Mouse (Mus musculus): Measurements from ENCODE around the gene Gm10972.
"Not testable (repeated sequence)": the region's sequence is repeated elsewhere in the genome, so short reads cannot be mapped to it uniquely, and the experiment has no call there.

Gene Gm10972

DNA sequence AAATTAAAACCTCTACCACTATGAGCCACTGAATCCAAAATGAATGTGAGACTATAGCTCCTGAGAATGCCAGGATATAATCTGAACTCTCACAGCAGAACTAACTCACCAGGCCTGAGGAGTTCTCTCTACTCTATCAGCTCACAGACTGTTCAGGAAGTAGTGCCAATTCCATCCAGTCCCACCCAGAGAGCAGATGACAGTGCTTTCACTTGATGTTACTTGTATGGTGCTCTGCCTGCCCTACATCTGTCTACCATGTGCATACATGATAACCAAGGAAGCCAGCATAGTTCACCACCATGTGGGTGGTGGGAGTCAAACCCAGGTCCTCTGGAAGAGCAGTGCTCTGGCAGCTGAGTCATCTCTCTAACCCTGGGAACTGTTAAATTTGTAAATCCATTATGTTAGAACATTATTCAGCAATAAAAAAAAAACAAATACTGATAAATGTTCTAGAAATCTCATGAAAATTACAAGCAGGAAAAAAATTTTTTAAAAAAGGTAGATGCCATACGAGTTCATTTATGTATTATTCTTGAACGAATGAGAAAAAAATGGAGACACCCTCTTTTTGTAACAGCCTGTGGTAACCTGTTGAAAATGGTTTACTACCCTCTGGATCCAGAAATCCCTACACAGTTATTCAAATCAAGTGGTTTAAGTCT lies at the start of gene Gm10972:
Gene Gm10972, plus strand, starts transcription at position 618 of the 668 bp plus-strand sequence.
- DNase-seq (ENCODE audit: low read depth, low spot score): not testable (repeated sequence)

DNA sequence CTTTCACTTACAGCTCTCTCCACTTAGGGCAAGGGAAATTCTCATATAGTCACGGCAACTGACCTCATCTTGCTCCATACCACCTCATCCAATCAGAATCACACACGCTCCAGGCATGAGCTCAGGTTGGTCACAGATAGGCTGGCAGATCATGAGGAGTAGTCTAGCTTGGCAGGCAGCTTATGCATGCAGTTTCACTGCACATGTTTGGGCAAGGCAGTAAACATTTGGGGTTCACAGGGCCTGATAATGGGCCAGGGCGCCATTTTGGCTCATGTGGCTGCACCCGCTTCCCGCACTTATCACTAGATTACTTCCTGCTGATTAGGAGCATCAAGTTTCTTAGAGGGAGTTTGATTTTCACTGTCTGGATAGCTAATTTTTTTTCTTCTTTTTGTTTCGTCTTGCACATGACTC lies 47.0 kb upstream of the Gm10972 start:
- DNase-seq (ENCODE audit: low read depth, low spot score): no peak

DNA sequence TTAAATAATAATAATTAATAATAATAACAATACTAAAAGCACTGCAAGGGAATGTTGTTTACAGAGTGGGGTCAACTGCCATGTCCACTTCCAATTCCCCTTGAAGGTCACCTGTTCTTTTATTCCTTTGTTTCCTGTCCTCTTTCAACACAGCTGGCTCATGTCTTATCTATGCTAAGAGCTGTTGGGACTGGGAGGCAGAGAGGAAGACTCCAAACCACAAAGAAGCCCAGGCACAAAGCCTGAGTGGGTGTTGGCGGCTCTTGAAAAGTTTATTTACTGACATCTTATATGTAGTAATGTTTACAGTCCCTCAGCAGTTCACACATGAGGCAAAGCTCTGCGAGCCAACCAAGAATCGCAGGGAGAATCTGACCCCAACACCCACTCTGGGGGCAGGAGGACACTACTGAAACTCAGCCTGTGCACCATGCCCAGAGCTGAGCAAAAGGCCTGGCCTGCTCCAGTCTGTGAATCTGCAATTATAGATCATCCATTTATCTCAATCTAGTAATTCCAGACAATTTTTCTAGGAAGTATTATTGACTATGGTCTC lies 45.6 kb upstream of the Gm10972 start:
- no peak for DNase-seq (ENCODE audit: low read depth, low spot score)

DNA sequence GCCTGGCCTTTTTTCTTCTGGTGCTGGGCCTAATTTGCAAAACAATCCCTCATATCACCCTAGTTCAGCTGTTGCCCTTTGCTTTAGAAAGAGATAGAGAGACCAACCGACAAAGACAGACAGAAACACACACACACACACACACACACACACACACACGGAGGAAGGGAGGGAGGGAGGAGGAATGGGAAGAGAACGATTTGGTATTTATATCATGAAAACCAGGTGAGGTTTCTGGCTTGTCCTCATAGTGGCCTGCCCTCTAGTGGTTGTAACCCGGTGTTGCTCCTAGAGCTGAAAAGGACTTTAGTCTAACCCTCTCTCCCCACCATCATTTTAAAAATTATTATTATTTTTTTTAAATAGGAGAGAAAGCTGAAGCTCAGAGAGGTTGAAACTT lies 41.0 kb upstream of the Gm10972 start:
- DNase-seq (ENCODE audit: low read depth, low spot score): no peak

DNA sequence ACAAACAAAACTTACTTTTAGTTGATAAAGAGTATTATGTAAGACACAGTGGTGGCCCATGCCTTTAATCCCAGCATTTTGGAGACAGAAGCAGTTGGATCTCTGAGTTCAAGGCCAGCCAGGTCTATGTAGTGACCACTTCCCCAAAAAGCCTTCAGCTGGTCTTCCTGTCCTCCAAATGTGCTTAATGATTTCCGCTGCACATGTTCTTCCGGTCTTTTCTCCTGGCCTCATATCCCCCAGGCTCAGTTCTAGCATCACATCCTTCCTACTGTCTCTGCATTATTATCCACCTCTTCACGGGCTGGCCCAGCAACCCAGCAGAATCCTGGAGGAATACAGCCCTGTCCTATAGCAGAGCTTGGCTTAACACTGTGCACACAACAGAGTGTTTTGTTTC lies 33.3 kb upstream of the Gm10972 start:
- no peak for DNase-seq (ENCODE audit: low read depth, low spot score)

DNA sequence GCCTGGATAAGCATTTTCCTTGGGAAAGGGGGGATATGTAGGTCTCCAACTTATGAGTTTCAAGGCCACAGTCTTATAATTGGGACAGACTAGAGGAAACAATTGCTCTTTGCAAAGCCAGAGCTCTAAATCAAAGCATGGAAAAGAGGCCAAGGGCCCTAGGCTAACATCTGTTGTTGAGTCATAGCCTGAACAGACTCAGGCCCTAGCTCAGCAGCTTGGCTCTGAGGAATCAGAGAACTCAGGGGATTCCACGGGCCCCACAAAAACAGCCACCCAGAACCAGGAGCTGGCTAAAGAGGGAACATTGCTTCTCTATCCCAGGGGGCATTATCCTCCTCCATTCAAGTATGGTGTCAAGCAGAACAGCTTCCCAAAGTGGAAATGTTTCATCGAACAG lies 32.3 kb upstream of the Gm10972 start:
- DNase-seq (ENCODE audit: low read depth, low spot score): no peak

DNA sequence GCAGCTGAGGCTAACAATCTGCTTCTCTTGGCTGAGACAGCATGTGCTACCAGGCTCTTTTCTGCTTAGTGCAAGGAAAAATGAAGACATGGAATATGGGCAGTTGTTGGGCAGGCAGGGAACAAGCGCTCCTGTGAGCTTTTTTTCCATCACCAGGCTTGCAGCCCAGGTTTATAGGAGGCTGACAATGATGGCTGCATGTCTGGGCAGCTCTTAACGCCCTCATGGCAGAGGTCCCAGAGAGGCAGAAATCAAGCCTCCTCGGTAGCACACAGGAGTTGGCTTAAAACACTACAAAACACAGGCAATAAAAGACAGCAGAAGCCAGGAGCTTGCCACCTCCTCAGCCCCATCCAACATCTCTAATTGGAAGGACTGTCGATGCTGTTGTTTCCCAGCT lies 31.6 kb upstream of the Gm10972 start:
- no peak for DNase-seq (ENCODE audit: low read depth, low spot score)

DNA sequence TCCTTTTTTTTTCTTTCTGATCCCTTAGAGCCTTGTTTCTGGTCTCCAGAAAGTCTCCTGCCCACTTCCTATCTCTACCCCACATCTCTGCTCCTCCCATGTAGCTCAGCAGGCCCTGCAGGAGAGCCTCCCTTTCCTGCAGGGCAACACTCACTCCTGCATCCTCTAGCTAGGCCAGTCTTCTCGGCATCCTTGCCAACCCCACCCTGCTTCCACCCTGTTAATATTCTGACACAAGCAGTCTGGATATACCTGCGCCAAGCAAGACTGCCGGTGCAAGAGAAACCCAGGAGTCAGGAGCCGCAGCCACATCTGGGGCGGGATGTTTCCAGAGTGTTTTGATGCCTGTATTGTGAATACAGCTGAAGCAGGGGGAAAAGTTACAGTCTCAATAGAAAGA lies 31.1 kb upstream of the Gm10972 start:
- DNase-seq (ENCODE audit: low read depth, low spot score): no peak

DNA sequence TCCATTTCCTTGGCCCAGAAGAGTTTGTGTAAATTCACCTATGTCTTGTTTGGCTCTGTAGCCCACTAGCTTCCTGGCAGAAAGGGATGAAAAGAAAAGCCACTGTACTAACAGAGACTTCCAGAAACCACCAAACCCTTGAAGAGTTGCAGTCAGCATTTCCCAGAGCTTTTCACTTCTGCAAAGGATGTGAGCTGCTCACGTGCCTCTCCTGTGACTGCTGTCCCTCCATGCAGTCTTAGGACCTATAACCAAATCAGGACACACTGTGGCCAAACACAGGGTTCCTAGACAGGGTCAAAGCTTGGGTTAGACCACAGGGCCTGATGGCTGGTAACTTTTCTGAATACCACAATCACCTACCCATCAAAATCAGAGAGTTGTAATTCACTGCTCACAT lies 30.6 kb upstream of the Gm10972 start:
- no peak for DNase-seq (ENCODE audit: low read depth, low spot score)

DNA sequence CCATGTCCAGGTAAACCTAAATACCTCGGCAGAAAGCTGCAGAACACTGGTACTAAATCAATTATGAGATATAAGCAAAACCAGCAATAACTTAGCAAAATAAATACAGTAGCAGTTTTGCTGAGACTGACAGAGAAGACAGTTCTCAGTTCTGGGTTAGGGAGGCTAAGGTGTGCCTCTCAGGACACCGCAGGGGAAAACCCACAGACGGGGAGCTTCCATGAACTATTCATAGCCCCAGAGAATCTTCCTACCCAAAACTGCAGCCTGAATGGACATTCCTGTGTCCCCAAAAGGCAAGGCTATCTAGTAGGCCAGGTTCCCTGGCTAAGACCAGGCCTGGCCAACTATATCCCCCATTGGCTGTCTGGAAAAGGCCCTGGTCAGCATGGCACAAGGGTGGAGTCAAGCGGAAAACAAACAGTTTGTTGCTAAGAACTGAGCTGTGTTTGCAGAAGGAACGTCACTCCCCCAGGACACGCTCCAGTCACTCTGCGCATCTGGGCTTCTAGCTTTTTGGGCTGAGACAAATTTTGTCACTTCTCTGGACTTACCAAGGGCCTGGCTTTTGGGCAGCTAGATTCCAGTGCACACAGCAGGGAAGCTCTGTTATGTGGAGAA lies 29.5 kb upstream of the Gm10972 start:
- DNase-seq (ENCODE audit: low read depth, low spot score): no peak

DNA sequence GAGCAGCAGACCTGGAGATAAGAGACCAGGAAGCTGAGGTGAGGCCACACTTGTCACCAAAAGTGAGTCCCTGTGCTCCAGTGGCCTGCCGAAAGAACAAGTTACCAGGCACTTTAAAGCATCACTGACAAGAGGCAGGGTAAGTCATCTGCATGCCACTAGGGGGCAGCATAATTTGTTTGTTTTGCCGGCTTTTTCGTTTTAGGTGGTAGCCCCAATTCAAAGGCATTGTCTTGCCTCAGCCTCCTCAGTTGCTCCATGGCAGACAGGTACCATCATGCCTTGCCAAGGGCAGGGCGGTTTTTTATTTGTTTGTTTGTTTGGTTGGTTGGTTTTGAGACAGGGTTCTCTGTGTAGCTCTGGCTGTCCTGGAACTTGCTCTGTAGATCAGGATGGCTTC lies 26.2 kb upstream of the Gm10972 start:
- DNase-seq (ENCODE audit: low read depth, low spot score): no peak

DNA sequence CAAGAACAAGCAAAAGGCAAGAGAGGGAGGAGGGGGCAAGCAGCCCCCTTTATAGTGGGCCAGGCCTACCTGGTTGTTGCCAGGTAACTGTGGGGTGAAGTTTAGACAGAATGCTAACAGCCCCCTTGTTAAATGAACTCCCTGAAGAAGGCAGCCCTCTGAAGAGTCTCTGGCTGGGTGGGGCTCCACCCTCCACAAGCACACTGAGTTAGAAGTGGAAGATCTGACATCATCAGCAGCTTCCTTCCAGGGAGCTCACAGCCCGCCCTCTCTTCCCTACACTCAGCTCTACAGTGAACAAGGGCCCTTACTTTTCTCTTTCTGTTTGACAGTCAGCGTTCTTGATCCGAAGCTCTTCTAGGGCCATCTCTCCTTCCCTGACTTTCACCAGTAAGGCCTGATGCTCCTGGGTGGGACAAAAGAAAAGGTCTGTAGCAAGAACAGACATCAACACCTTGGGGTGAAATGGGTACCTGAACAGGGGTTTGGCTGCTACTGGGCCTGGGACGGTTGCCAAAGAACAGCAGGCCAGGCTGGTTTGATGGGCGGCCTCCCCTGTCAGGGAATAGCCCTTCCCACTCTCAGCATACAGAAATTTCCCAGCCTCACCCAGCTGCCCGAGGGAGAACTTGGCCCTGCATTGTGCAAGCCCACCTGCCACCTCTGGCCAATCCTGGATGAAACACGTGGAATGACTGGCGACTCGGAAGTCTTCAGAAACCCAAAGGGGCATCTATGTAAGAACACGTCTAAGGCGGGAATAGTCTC lies 21.0 kb upstream of the Gm10972 start:
- DNase-seq (ENCODE audit: low read depth, low spot score): no peak

DNA sequence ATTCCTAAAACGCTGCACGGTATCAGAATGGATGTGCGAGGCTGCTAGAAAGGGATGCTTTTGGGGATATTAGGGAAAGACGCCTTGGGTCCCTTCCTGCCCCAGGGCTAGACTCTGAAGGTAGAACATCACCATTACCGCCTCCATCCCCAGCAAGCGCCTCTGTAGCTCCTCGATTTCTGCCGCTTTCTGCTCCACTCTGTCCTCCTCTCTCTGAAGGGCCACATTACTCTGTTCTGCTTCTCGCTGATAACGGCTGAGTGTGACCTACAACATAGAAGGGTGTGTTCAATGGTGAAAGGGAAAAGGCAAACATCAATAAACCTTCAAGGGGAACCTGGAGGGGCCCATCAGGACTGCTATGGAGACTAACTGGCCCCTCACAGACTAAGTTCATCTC lies 20.4 kb upstream of the Gm10972 start:
- DNase-seq (ENCODE audit: low read depth, low spot score): no peak

DNA sequence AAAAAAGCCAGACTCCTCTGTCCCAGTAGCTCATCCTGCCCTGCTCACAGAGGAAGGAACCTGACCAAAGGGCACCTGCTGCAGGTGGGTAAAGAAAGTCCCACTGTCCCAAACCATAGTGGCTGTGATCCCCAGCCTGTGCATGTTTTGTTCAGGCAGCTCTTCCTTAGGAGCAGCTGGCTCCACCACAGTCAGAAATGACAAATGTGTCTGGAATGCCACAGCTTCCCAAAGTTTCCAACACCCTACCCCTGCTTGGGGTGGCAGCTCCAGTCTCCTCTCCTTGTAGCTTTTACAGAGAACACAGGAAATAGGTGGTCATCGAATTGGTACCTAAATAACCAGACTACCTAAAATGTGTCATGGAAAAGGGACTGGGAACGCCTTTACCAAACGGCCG lies 18.6 kb upstream of the Gm10972 start:
- no peak for DNase-seq (ENCODE audit: low read depth, low spot score)

DNA sequence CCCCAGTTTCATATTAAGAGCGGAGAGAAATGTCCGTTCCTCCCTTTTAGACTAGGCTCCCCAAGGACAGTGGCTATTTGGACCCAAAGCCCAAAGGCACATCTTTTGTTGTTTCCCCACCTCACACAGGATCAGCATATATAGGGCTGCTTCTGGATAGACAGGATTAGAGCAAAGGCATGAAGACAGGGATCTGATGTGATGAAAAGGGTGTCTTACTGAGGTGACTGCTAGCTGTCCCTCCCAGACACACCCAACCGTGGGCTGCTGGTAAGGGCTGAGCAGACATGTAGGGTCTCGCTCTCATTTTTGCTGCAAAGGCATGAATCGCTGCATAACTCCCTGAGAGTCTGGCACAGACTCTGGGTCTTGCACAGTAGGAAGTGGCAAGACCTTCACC lies 14.2 kb upstream of the Gm10972 start:
- DNase-seq (ENCODE audit: low read depth, low spot score): no peak

DNA sequence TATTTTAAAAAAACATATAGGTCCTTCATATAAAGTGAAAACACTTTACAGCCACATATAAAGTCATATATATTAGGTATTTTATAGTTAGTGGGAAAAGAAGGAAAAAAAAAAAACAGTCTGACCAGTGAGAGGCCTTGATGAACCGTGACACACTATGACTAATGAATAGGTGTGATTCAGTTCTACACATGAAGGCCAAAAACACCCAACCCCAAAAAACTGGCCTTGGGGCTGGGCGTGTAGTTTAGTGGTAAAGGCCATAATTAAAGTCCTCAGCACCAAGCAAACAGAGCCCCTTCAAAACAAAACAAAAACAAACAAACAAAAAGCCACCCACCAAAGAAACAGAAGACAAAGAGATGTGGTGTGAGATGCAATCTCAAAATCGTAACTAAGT lies 13.0 kb upstream of the Gm10972 start:
- no peak for DNase-seq (ENCODE audit: low read depth, low spot score)

DNA sequence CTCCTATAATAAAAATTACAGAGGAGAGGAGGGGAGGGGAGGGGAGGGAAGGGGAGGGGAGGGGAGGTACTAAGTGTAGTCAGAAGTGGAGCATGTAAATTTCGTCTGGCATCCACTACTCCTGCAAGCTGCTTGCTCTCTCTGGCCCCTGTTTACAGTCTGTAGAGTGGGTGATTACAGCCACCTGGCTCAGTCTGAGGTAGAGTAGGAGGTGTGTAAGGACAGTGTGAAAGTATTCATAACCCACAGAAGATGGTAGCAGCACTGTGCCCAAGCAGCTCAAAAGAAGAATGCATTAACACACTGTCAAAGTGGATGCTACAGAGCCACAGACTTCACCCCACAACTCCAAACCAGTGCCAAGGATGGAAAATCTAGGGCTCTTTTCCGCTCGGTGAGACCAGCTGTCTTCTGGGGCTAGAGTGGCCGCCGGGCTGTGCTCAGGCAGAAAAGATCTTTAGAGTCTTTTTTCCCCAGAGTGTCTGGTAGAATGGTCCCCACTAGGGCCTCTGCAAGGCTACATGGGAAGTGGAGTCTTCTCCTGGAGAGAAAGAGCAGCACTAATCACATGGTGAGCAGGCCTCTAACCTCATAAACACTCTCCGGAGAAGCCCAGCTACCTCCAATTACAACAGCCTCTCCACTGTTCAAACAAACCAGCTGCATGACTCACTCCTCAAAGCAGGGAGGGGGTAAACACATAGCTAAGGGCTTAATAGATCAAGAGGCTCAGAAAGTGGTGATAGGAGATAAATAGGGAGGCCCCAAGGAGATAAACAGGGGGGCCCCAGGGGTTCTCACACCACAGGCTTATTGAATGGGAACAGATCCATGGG lies 6.1 kb downstream of the Gm10972 start:
- no peak for DNase-seq (ENCODE audit: low read depth, low spot score)

DNA sequence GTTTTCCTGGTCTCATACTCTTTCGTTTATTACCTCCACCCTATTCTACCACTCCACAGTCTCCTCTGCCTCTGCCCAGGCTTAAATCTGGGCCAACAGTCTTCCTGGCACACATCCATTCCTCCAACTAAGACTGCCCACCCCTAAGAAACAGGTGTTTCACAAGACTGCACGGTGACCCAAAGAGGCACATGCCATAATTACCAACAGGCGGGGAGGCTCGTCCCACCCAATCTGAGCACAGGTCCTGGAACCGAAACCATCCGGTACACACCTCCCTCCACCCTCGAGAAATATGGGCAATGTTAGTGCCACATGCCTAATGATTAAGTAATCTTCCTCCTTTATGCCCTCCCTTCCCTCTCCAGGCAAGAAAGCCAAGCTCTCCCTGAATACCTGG lies 7.5 kb downstream of the Gm10972 start:
- DNase-seq (ENCODE audit: low read depth, low spot score): no peak

DNA sequence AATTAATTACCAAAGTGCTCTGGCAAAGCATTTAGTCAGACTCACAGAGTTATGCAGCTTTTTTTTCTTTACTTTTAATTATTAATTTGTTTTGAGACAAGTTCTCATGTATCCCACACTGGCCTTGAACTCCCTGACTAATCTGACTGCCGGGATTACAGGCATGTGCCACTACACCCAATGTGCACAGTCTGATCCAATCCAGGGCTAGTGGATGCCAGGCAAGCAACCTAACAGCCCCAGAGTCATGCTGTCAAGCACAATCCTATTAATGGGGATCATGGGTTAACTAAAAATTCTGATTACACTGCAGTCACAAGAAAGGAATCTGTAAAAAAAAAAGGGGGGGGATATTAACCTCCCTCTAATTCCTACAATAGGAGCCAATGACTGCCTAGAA lies 11.1 kb downstream of the Gm10972 start:
- DNase-seq (ENCODE audit: low read depth, low spot score): not testable (repeated sequence)

DNA sequence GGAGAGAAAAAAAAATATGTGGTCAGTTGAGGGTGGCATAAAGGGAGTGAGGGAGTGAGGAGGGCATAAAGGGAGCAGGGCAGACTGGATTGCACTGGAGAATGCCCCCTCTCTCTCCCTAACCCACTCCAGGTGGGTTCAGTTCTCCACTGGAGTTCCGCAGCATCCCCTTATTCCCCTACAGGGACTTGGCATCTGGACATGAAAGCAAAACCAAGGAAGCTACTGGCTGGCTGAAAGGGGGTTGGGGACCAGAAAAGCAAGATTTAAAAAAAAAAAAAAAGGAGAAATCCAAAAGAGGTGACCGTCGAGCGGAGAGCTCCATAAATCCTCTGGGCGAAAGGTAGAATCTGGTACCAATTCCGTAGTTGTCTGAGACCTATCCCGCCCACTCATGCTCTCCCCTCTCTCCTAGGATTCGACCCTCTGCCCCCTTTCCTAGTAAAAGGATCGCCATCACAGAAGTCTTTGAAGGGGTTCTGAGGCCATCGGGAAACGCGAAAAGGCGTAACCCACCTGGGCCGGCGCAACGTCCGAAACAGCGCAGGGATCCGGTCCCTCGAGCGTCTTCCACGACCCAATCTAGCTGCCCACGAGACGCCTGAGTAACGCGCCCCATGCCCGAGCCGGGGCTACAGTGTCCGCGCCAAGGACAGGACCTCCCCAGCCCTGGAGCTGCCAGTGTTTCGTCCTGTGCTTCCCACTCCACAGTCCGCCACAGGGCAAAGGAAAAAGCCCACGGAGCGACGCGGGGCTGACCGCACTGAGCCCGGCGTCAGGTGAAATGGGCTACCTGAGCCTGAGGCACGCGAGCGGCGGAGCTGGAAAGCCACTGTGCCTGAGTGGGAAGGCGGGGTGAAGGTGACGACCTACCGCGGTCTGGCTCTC lies 15.2 kb downstream of the Gm10972 start:
- DNase-seq (ENCODE audit: low read depth, low spot score): not testable (repeated sequence)

DNA sequence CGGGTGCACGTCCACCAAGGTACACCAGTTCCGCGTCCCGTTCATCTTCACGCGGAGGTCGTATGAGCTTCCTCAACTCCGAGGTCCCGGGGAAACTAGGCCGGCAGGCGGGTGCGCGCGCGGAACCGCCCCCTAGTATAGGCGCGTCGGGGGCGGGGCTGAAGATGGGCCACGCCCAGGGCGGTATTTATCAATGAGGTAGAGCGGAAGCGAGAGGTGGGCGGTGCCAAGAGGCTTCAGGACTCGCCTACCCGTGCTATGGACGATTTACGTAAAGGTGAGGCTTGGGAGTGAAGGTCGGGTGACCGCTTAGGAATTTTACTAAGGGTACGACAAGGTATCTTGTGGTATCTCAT lies 15.8 kb downstream of the Gm10972 start, which contains the start of gene Tuft1:
Gene Tuft1, minus strand, starts transcription at position 133 of the 356 bp plus-strand sequence.
- DNase-seq (ENCODE audit: low read depth, low spot score): not testable (repeated sequence)
